Mouse (Mus musculus): ENCODE measurements around the gene Efcab11. TPM values are rescaled to one million over a fixed set of nuclear protein-coding genes. Genes with fewer than 3 reads are reported as not detected.

The Efcab11 gene
- polyA plus RNA-seq, 1 experiment, result 4.0 TPM

- no peak for TF ChIP-seq GATA1 (IDR thresholded peaks at IDR 0.05; ENCODE audit: low read length)
Observed at GRCm38 (mm10) chr12:99699379-99700023, 184.7 kb downstream of the Efcab11 start.

GRCm38 (mm10) chr12:99694066-99694465, 190.2 kb downstream of the Efcab11 start:
- no peak for TF ChIP-seq GATA1 (IDR thresholded peaks at IDR 0.05; ENCODE audit: low read length)

- no peak for TF ChIP-seq GATA1 (IDR thresholded peaks at IDR 0.05; ENCODE audit: low read length)
Observed at GRCm38 (mm10) chr12:99686418-99686992, 197.7 kb downstream of the Efcab11 start.

GRCm38 (mm10) chr12:99685451-99686100, 198.7 kb downstream of the Efcab11 start:
- TF ChIP-seq GATA1 (IDR thresholded peaks at IDR 0.05; ENCODE audit: low read length), result no peak

GRCm38 (mm10) chr12:99681681-99682080, 202.6 kb downstream of the Efcab11 start:
- TF ChIP-seq GATA1 (IDR thresholded peaks at IDR 0.05; ENCODE audit: low read length), result no peak

- TF ChIP-seq GATA1 (IDR thresholded peaks at IDR 0.05; ENCODE audit: low read length), result no peak
Observed at GRCm38 (mm10) chr12:99671866-99672191, 212.4 kb downstream of the Efcab11 start.

GRCm38 (mm10) chr12:99671162-99671865, 212.9 kb downstream of the Efcab11 start:
- no peak for TF ChIP-seq GATA1 (IDR thresholded peaks at IDR 0.05; ENCODE audit: low read length)

GRCm38 (mm10) chr12:99670762-99671152, 213.5 kb downstream of the Efcab11 start:
- TF ChIP-seq GATA1 (IDR thresholded peaks at IDR 0.05; ENCODE audit: low read length), result no peak

- no peak for TF ChIP-seq GATA1 (IDR thresholded peaks at IDR 0.05; ENCODE audit: low read length)
Observed at GRCm38 (mm10) chr12:99669976-99670761, 214.1 kb downstream of the Efcab11 start.

GRCm38 (mm10) chr12:99654991-99655880, 229.0 kb downstream of the Efcab11 start:
- no peak for TF ChIP-seq GATA1 (IDR thresholded peaks at IDR 0.05; ENCODE audit: low read length)

GRCm38 (mm10) chr12:99652459-99652858, 231.8 kb downstream of the Efcab11 start:
- TF ChIP-seq GATA1 (IDR thresholded peaks at IDR 0.05; ENCODE audit: low read length), result no peak

GRCm38 (mm10) chr12:99649732-99650131, 234.5 kb downstream of the Efcab11 start:
- no peak for TF ChIP-seq GATA1 (IDR thresholded peaks at IDR 0.05; ENCODE audit: low read length)

- no peak for TF ChIP-seq GATA1 (IDR thresholded peaks at IDR 0.05; ENCODE audit: low read length)
Observed at GRCm38 (mm10) chr12:99648781-99649180, 235.5 kb downstream of the Efcab11 start.

- no peak for TF ChIP-seq GATA1 (IDR thresholded peaks at IDR 0.05; ENCODE audit: low read length)
Observed at GRCm38 (mm10) chr12:99646556-99647354, 237.5 kb downstream of the Efcab11 start.
